Mouse (Mus musculus) hindbrain, embryonic 11.5 days (tissue): ENCODE data around the gene 1110032F04Rik. TPM values are rescaled to one million over a fixed set of nuclear protein-coding genes. Genes with fewer than 3 reads are reported as not detected.
A peak's percentile ranks its signal among the peaks of the same experiment; 100 is the strongest.
"Not testable (repeated sequence)": the region's sequence is repeated elsewhere in the genome, so short reads cannot be mapped to it uniquely, and the experiment has no call there.

Source experiments
- ATAC-seq: fragments of 200-750 bp; cut with Nextera tagmentation; 2 replicates; pipeline ENCODE4 v1.8.0; 2017; ENCODE audit warnings: mild to moderate bottlenecking, moderate TSS enrichment, moderate library complexity; ENCODE audit not compliant: low FRiP score
- DNase-seq: peaks from one replicate; pipeline ENCODE4 v3.0.0-alpha.2; 2015; ENCODE audit warnings: low spot score
- H3K27ac ChIP-seq: fragments of 300-500 bp; sonication (generic); 2 replicates; pipeline ENCODE4 v1.5.1; 2014; ENCODE audit warnings: mild to moderate bottlenecking, low read depth, low read length
- H3K27me3 ChIP-seq: fragments of 300-500 bp; sonication (generic); 2 replicates; pipeline ENCODE4 v1.6.1; 2014; ENCODE audit warnings: mild to moderate bottlenecking, low read length, moderate library complexity, mixed read lengths; ENCODE audit not compliant: control insufficient read depth, insufficient read depth
- H3K36me3 ChIP-seq: fragments of 300-500 bp; sonication (generic); 2 replicates; pipeline ENCODE4 v1.6.1; 2014; ENCODE audit warnings: mild to moderate bottlenecking, low read length, moderate library complexity, mixed read lengths; ENCODE audit not compliant: control insufficient read depth, insufficient read depth
- H3K4me1 ChIP-seq: fragments of 300-500 bp; sonication (generic); replicated peaks from 2 replicates; pipeline ENCODE4 v1.6.1; 2014; ENCODE audit warnings: low read length, mixed read lengths; ENCODE audit not compliant: control insufficient read depth, insufficient read depth
- H3K4me2 ChIP-seq: fragments of 300-500 bp; sonication (generic); replicated peaks from 2 replicates; pipeline ENCODE4 v1.6.1; 2014; ENCODE audit warnings: mild to moderate bottlenecking, low read depth, low read length
- H3K4me3 ChIP-seq: fragments of 300-500 bp; sonication (generic); 2 replicates; pipeline ENCODE4 v1.5.1; 2014; ENCODE audit warnings: low read depth, low read length
- H3K9ac ChIP-seq: fragments of 300-500 bp; sonication (generic); 2 replicates; pipeline ENCODE4 v1.6.1; 2014; ENCODE audit warnings: low read depth, low read length
- H3K9me3 ChIP-seq: fragments of 300-500 bp; sonication (generic); 2 replicates; pipeline ENCODE4 v1.6.1; 2016; ENCODE audit warnings: low read length; ENCODE audit not compliant: control insufficient read depth
- WGBS: fragments of 180-500 bp; shearing (Covaris S2); extraction: QIAGEN DNeasy Blood & Tissue Kit; methylation state at CpG from one replicate; pipeline ENCODE4 v1.1.7; 2014; 5-methylcytosine and 5-hydroxymethylcytosine counted together
- polyA plus RNA-seq: library from polyadenylated mRNA; unstranded; fragments of >200 nt; fragmentation: Nextera tagmentation; extraction: Ambion mirVana; gene quantifications from 2 replicates; pipeline ENCODE4 v1.2.1, GENCODE M21; 2014

The 1110032F04Rik gene
- polyA plus RNA-seq, 1 experiment from 2014 or later = 1.9 TPM

- H3K27ac ChIP-seq = no peak overlapping the region
- no peaks in the 10 kb centered on the region for H3K9me3 ChIP-seq
- H3K4me2 ChIP-seq = no peak overlapping the region
- peak; percentile 63 for ATAC-seq
- no peaks in the 10 kb centered on the region for H3K4me1 ChIP-seq
- DNase-seq = no peak
- H3K36me3 ChIP-seq = no peaks in the 10 kb centered on the region
- H3K27me3 ChIP-seq = no peaks in the 10 kb centered on the region
- WGBS = 87% methylated on average over 5 of the region's 5 CpGs
- H3K4me3 ChIP-seq = no peak overlapping the region
- no peak overlapping the region for H3K9ac ChIP-seq
Observed at GRCm38 (mm10) chr3:68886845-68887244, 17.5 kb downstream of the 1110032F04Rik start.

- H3K27ac ChIP-seq = no peak overlapping the region
- DNase-seq (no peak), ATAC-seq (no peak)
- H3K4me3 ChIP-seq = no peak overlapping the region
- no peak overlapping the region for H3K4me2 ChIP-seq
- no peaks in the 10 kb centered on the region for H3K4me1 ChIP-seq
- 0 out of 2 replicates have a peak, but pooled peaks cover 3% of the 10 kb centered on the region for H3K36me3 ChIP-seq
- no peaks in the 10 kb centered on the region for H3K27me3 ChIP-seq
- 84% methylated on average over 4 of the region's 4 CpGs for WGBS
- no peaks in the 10 kb centered on the region for H3K9me3 ChIP-seq
- H3K9ac ChIP-seq = no peak overlapping the region
Observed at GRCm38 (mm10) chr3:68895426-68895825, 26.0 kb downstream of the 1110032F04Rik start.

- no peak overlapping the region for H3K27ac ChIP-seq
- DNase-seq (no peak), ATAC-seq (no peak)
- H3K9ac ChIP-seq = no peak overlapping the region
- 0 out of 2 replicates have a peak, but pooled peaks cover 3% of the 10 kb centered on the region for H3K36me3 ChIP-seq
- no peaks in the 10 kb centered on the region for H3K9me3 ChIP-seq
- 80% methylated on average over 5 of the region's 5 CpGs for WGBS
- H3K4me1 ChIP-seq = no peaks in the 10 kb centered on the region
- H3K27me3 ChIP-seq = no peaks in the 10 kb centered on the region
- no peak overlapping the region for H3K4me3 ChIP-seq
- H3K4me2 ChIP-seq = no peak overlapping the region
Observed at GRCm38 (mm10) chr3:68897154-68897553, 27.8 kb downstream of the 1110032F04Rik start.

- 92% methylated on average over 20 of the region's 20 CpGs for WGBS
- not testable (repeated sequence) for ATAC-seq, H3K9ac ChIP-seq, H3K27ac ChIP-seq, H3K4me1 ChIP-seq, H3K4me2 ChIP-seq, H3K4me3 ChIP-seq, DNase-seq, H3K9me3 ChIP-seq, H3K36me3 ChIP-seq, H3K27me3 ChIP-seq
Observed at GRCm38 (mm10) chr3:68902636-68903035, 33.2 kb downstream of the 1110032F04Rik start.

GRCm38 (mm10) chr3:68904902-68905778 lies 35.8 kb downstream of the 1110032F04Rik start:
- 84% methylated on average over 2 of the region's 2 CpGs for WGBS
- Histone ChIP-seq H3K4me1 (no peaks in the 10 kb centered on the region), H3K4me3 (no peak overlapping the region), H3K9ac (no peak overlapping the region), H3K27ac (no peak overlapping the region), H3K36me3 (no peaks in the 10 kb centered on the region), H3K9me3 (no peaks in the 10 kb centered on the region), H3K4me2 (no peak overlapping the region), H3K27me3 (no peaks in the 10 kb centered on the region)
- no peak for ATAC-seq
- DNase-seq = no peak

- H3K4me2 ChIP-seq = no peak overlapping the region
- 88% methylated on average over 4 of the region's 4 CpGs for WGBS
- H3K4me1 ChIP-seq = no peaks in the 10 kb centered on the region
- H3K27ac ChIP-seq = no peak overlapping the region
- no peak for DNase-seq
- H3K9ac ChIP-seq = no peak overlapping the region
- no peaks in the 10 kb centered on the region for H3K36me3 ChIP-seq
- H3K4me3 ChIP-seq = no peak overlapping the region
- ATAC-seq = no peak
- no peaks in the 10 kb centered on the region for H3K27me3 ChIP-seq
- H3K9me3 ChIP-seq = no peaks in the 10 kb centered on the region
Observed at GRCm38 (mm10) chr3:68907509-68907908, 38.1 kb downstream of the 1110032F04Rik start.

Other genes starting within 250 kb of the 1110032F04Rik start
- gene Il12a, start 178.9 kb upstream of the 1110032F04Rik start, polyA plus RNA-seq = 0.19 TPM in 1 of 2 replicates, not detected in the other
- gene Ift80, start 135.0 kb downstream of the 1110032F04Rik start, polyA plus RNA-seq = 16.8 and 18.3 TPM in 2 replicates
- gene Smc4, start 135.2 kb downstream of the 1110032F04Rik start, polyA plus RNA-seq = 179 and 193 TPM in 2 replicates
- 166 and 184 TPM in 2 replicates for gene Trim59, start 175.2 kb downstream of the 1110032F04Rik start, polyA plus RNA-seq